In genomic region chr10:41937176-41937575, GRCm38 (mm10) we compare ENCODE assay signal across 8 mouse cellular contexts.
DNase-seq lines count a peak whose midpoint lies in the region; ATAC-seq and TF ChIP-seq lines count a peak whose summit lies in the region.

No protein-coding gene starts in this region.

- H3K4me1 ChIP-seq in heart, embryonic 11.5 days (ENCODE audit: control insufficient read depth, insufficient read depth, low read length): peaks cover 34% of the 10 kb centered on the region
- peaks cover 32% of the 10 kb centered on the region for H3K4me1 ChIP-seq in cerebellum, adult 2 months (ENCODE audit: control insufficient read depth, insufficient read depth, low read length)

- H3K4me3 ChIP-seq in heart, embryonic 11.5 days (ENCODE audit: low read depth, low read length): no peak overlapping the region
- H3K4me3 ChIP-seq in cerebellum, adult 2 months (replicated peaks; ENCODE audit: insufficient read depth, low read depth, low read length): no peak overlapping the region

- H3K27ac ChIP-seq in heart, embryonic 11.5 days (ENCODE audit: low read depth, low read length): no peak overlapping the region
- H3K27ac ChIP-seq in cerebellum, adult 2 months (ENCODE audit: insufficient read depth, low read length): no peak overlapping the region

- no peaks in the 10 kb centered on the region for H3K27me3 ChIP-seq in heart, embryonic 11.5 days (ENCODE audit: control insufficient read depth, insufficient read depth, low read length)
- no peaks in the 10 kb centered on the region for H3K27me3 ChIP-seq in cerebellum, adult 2 months (ENCODE audit: control insufficient read depth, insufficient read depth, low read length)

- no peak for TF ChIP-seq CTCF in cerebellum, adult 2 months (IDR thresholded peaks at IDR 0.05; ENCODE audit: borderline replicate concordance, insufficient read depth, low read depth, low read length)

- no peak overlapping the region for H3K9ac ChIP-seq in heart, embryonic 11.5 days (ENCODE audit: low read depth, low read length)

- no peaks in the 10 kb centered on the region for H3K36me3 ChIP-seq in heart, embryonic 11.5 days (ENCODE audit: control insufficient read depth, insufficient read depth, low read length)

- H3K9me3 ChIP-seq in heart, embryonic 11.5 days (replicated peaks; ENCODE audit: control insufficient read depth, low read length): 0 out of 2 replicates have a peak, but pooled peaks cover 2% of the 10 kb centered on the region

- ATAC-seq in heart, embryonic 11.5 days (replicated peaks; ENCODE audit: insufficient number of reproducible peaks, low FRiP score, low TSS enrichment): no peak

- H3K4me2 ChIP-seq in heart, embryonic 11.5 days: no peak overlapping the region

- peak; percentile 96 for DNase-seq in heart, adult 11 months
- DNase-seq in A20 (ENCODE audit: low read depth, low spot score): peak; percentile 42
- DNase-seq in embryo, embryonic 9.5 days (ENCODE audit: extremely low spot score): peak; percentile 5
- DNase-seq in lung, postnatal 25 days (ENCODE audit: low spot score): peak; percentile 51
- no peak for DNase-seq in right cerebral cortex, adult 18-20 months
- no peak for DNase-seq in cerebellum, adult 2 months
- no peak for DNase-seq in cerebellum, adult 11 months

- no peak for TF ChIP-seq POLR2A in cerebellum, adult 2 months (IDR thresholded peaks at IDR 0.05; ENCODE audit: borderline replicate concordance, insufficient read depth, low read length)

- WGBS in heart, embryonic 11.5 days (ENCODE audit: insufficient replicate concordance): 41% methylated on average over 4 of the region's 4 CpGs
- 64% methylated on average over 4 of the region's 4 CpGs for WGBS in cerebellum, adult 2 months

Comparison
In these comparisons a context has a peak if more than half of its experiments do, and no peak if none do; other contexts are left out.
1. DNase-seq: peak in heart, adult 11 months (single experiment), A20 (single experiment), embryo, embryonic 9.5 days (single experiment) and lung, postnatal 25 days (single experiment); none in right cerebral cortex, adult 18-20 months (single experiment), cerebellum, adult 2 months (0 of 2) and cerebellum, adult 11 months (single experiment).